Mouse (Mus musculus): ENCODE results near the gene Tgm7. TPM values are rescaled to one million over a fixed set of nuclear protein-coding genes. Genes with fewer than 3 reads are reported as not detected.

The Tgm7 gene
- total RNA-seq, 2 experiments from 2014 or later, result not detected

DNA sequence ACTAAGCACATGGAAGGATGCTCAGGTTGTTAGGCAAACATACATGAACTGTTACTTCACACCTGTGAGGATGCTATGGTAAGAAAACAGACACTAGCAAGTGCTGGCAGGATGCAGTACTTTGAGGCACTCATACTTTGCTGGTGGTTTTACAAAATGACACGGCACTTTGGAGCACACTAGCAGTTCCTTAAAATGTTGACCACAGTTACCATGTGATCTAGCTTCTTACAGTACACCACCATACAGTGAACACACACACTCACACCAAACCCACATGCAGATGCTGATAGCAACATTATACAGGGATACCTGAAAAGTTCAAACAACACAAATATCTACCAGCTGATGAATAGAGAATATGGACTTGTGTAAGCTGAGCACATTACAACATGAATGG is 27.0 kb downstream of the Tgm7 start:
- intact Hi-C loops (cut with DNase I), result no loop called here
- no peak for DNase-seq

DNA sequence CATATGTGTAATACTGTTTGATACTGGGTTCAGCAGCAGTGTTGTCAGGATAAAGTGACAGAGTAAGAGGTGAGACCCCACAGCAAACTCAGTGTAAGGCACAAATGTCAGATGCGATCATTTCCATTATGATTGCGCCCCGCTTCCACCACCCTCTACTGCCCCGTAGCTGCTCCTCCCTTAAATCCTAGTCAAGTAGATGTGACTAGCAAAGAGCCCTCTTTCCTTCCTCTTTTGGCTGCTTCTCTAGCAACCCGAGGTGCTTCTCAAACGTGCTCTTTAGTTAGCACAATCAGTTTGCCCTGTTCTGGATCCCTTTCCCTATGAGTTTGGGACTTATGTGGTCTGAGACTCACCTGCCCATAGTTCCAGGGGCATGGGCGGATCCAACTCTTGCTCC is 34.8 kb downstream of the Tgm7 start:
- no peak for DNase-seq
- intact Hi-C loops (cut with DNase I), result no loop called here

DNA sequence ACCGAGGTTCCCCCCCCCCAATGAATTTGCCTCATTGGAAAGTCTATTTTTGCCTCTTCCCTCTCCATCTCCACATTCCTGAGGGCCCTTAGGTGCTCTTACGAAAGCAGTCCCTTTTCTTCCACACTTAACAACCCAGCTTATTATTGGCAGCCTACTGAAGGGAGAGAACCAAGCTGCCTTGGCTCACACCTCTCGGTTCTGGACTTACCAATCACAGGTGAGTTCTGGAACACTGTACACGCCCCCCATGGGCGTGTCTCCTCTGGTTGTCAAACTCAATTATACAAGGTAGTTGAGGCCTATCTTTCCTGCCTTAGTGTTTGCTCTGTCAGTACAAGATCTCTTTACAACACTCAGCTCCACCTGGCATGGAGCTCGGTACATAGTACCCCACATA is 37.7 kb downstream of the Tgm7 start:
- intact Hi-C loops (cut with DNase I), result no loop called here
- DNase-seq, result no peak

DNA sequence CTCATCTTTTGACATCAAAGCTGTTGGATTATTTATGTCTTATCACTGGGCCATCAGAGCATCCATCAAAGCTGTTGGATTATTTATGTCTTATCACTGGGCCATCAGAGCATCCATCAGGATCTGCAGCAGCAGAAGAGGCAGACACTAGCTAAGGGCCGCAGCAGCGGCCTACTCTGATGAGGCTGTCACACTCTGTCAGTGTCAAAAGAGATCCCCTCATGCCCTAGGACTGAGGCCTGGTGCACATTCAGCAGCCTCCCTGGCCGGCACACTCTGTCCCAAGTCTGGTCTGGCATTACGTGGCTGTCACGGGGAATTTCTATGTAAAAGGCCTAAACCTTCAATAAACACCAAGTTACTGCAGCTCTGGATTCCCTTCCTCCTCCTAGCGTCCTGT is 40.1 kb downstream of the Tgm7 start:
- intact Hi-C loops (cut with DNase I), result no loop called here
- no peak for DNase-seq

DNA sequence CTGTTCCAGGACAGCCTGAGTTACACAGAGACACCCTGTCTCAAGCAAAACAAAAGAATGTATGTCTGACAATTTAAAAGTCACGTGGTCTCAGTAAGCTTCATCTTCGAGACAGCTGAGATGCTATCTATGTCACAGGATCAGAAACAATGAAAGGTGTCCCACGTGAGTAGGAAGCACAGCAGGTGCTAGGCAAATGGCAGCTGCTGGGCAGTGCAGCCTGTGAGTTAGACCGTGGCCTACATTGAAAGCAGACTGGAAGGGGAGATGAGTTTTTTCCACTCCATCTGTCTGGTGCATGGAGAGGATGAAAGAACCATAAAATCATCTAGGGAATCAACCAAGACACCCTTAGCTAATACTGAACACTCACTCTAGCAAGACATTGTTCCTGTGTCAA is 42.5 kb downstream of the Tgm7 start:
- intact Hi-C loops (cut with DNase I), result no loop called here
- DNase-seq, result no peak

DNA sequence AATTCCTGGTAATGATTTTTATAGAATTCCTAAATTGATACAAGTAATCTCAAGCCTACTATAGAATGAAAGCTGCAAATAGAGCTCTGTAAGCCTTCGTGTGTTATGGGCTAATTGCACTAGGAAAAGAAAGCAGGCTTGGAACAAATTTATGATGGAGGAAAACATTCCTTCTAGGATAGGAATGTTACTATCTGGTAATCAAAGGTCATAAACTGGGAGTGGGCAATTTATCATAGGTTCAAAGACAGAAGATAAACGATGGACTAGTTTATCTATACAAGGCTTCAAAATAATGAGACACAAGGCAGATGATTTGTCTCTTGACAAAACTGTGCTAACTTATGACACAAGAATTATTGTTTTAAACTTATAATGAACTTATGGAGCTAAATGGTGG is 48.3 kb downstream of the Tgm7 start:
- intact Hi-C loops (cut with DNase I), result no loop called here
- DNase-seq, result no peak

DNA sequence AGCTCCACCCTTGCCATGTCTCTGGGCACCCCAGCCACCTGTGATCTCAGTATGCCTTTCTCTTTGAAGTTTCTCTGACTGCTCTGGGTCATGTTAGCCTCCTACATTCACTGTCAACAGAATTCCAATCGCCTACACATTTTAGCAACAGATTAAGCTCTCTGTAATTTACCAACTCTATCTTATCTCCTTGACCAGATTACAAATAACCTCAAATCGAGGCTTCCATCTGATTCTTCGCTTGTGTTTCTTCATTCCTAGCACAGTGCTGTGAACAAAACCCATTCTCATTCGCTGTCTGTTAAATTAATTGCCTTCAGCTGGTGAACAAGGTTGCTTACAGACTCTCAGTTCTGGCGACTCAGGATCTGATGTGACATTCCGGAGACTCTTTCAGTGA is 51.6 kb downstream of the Tgm7 start:
- intact Hi-C loops (cut with DNase I), result no loop called here
- DNase-seq, result no peak

DNA sequence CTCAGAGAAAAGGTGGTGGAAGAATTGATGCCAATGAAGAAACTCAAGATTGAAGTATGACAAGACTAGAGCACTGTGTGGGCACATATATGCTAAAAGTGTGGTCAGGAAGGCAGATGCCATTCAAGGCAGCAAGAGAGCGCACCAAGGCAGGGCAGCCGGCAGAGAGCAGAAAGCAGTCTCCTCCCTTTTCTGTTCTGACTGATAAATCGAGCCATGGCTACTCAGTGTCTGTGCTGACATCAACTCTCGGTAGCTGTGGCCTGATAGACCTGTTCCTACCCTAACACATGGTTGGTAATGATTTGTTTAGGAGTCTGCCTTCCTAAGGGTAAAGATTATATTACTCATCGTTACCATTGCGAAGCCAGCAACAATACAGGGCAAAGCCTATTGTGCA is 53.7 kb downstream of the Tgm7 start:
- no peak for DNase-seq
- intact Hi-C loops (cut with DNase I), result no loop called here

DNA sequence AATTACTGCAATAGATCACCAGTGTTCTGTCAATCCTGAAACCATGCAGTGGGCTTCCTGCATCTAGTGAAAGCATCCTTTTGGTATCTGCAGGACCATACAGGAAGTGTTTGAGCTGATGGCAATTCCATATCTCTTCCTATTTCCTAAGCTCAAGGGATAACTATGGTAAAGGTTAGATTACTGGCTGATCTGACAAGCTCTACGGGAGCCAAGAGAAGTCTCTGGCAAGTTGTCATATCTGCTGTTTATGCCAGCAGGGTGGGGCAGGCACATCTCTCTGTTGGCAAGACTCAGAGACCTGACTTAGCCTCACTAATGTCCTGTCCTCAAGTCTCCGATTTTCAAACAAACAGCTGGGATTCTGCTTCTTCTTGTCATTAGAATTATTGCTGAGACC is 55.5 kb downstream of the Tgm7 start:
- no peak for DNase-seq
- intact Hi-C loops (cut with DNase I), result no loop called here

DNA sequence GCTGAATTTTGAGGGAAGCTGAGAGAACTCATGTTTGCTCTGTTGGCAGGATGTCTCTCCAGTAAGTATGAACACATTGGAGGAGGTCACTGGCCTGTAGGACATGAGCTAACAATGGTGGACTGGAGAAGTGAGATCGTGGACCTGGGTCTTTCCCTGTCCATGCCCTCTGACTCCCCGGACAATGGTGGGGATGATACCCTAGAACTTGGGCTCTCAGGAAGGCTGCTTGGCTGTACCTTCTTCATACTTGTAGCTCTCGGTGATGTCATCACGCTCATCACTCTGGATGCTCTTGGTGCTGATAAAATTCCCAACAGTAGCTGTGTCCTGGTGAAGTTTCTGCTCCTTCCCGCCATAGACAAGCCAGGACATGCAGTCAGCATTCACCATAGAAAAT is 57.4 kb downstream of the Tgm7 start:
- intact Hi-C loops (cut with DNase I), result no loop called here
- DNase-seq, result no peak

DNA sequence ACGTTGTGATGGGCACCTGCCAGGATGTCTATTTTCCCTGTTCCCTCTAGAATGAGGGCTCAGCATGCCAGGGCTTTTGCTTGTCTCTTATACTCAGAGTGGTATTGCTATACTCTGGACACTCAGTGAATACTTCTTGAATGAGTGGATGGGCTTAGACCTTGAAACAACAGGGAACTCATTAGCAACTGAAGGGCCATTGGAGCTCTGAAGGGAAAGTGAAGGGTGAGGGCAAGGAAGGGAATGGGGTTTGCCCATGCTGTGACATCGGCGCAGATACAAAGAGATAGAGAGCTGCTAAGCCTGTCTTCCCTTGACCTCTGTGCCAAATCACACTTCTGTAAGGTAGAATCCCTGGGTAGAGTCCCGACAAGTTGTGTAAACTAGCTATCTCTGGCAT is 63.9 kb downstream of the Tgm7 start:
- intact Hi-C loops (cut with DNase I), result no loop called here

More for the DNA sequence above, 63.9 kb downstream of the Tgm7 start:
- no peak for DNase-seq

Other genes with a start within 250 kb of the Tgm7 start
- gene Ubr1, start 139.1 kb downstream of the Tgm7 start, total RNA-seq (2021), result 10 to 100 TPM; 20.1 to 26.0 TPM
- gene Tmem62, start 132.8 kb downstream of the Tgm7 start, total RNA-seq (2021), result 1 to 10 TPM; 2.4 to 4.1 TPM
- gene Ccndbp1, start 101.4 kb downstream of the Tgm7 start, total RNA-seq (2021), result 10 to 100 TPM; 16.5 to 19.3 TPM
- not detected for gene Epb42, start 72.7 kb downstream of the Tgm7 start, total RNA-seq (2021)
- gene Tgm5, start 24.0 kb downstream of the Tgm7 start, total RNA-seq (2021), result not detected
- gene Adal, start 30.6 kb upstream of the Tgm7 start, total RNA-seq (2021), result 10 to 100 TPM; 14.7 to 15.0 TPM
- 1 to 10 TPM; 2.7 to 4.1 TPM for gene Lcmt2, start 30.9 kb upstream of the Tgm7 start, total RNA-seq (2021)
- gene Tubgcp4, start 60.9 kb upstream of the Tgm7 start, total RNA-seq (2021), result 10 to 100 TPM; 10.2 to 11.5 TPM
- 1 to 10 TPM; 3.6 to 4.6 TPM for gene Zscan29, start 61.3 kb upstream of the Tgm7 start, total RNA-seq (2021)
- 10 to 100 TPM; 14.2 to 16.0 TPM for gene Trp53bp1, start 161.6 kb upstream of the Tgm7 start, total RNA-seq (2021)
- gene Map1a, start 179.8 kb upstream of the Tgm7 start, total RNA-seq (2021), result 1 to 10 TPM; 6.7 to 8.1 TPM
- 10 to 100 TPM; 63.1 to 84.5 TPM for gene Ppip5k1, start 245.6 kb upstream of the Tgm7 start, total RNA-seq (2021)
- not detected for gene Ckmt1, start 247.9 kb upstream of the Tgm7 start, total RNA-seq (2021)

Measured in gastrocnemius, postnatal 36 days (tissue).